Mouse (Mus musculus) heart, embryonic 12.5 days (tissue): ENCODE measurements around the gene Muc1. TPM values are rescaled to one million over a fixed set of nuclear protein-coding genes. Genes with fewer than 3 reads are reported as not detected.

Experiments
- ATAC-seq: fragments of 200-750 bp; cut with Nextera tagmentation; 2 replicates; pipeline ENCODE4 v1.8.0; 2017; ENCODE audit warnings: moderate TSS enrichment, moderate library complexity; ENCODE audit not compliant: insufficient number of reproducible peaks, low FRiP score
- H3K27ac ChIP-seq: fragments of 300-500 bp; sonication (generic); 2 replicates; pipeline ENCODE4 v1.5.1; 2016; ENCODE audit warnings: mild to moderate bottlenecking, moderate library complexity; ENCODE audit not compliant: poor library complexity, severe bottlenecking
- H3K27me3 ChIP-seq: fragments of 300-500 bp; sonication (generic); replicated peaks from 2 replicates; pipeline ENCODE4 v1.6.1; 2016; ENCODE audit warnings: mild to moderate bottlenecking, moderate library complexity
- H3K36me3 ChIP-seq: fragments of 300-500 bp; sonication (generic); 2 replicates; pipeline ENCODE4 v1.6.1; 2016; ENCODE audit warnings: mild to moderate bottlenecking, moderate library complexity
- H3K4me1 ChIP-seq: fragments of 300-500 bp; sonication (generic); replicated peaks from 2 replicates; pipeline ENCODE4 v1.6.1; 2016; ENCODE audit warnings: mild to moderate bottlenecking
- H3K4me2 ChIP-seq: fragments of 300-500 bp; sonication (generic); 2 replicates; pipeline ENCODE4 v1.6.1; 2016; ENCODE audit warnings: mild to moderate bottlenecking, moderate library complexity
- H3K4me3 ChIP-seq: fragments of 300-500 bp; sonication (generic); 2 replicates; pipeline ENCODE4 v1.5.1; 2016; ENCODE audit warnings: mild to moderate bottlenecking
- H3K9ac ChIP-seq: fragments of 300-500 bp; sonication (generic); 2 replicates; pipeline ENCODE4 v1.6.1; 2016; ENCODE audit warnings: mild to moderate bottlenecking, moderate library complexity
- H3K9me3 ChIP-seq: fragments of 300-500 bp; sonication (generic); replicated peaks from 2 replicates; pipeline ENCODE4 v1.6.1; 2016; ENCODE audit warnings: mild to moderate bottlenecking, moderate library complexity
- WGBS: fragments of 180-500 bp; shearing (Covaris S2); methylation state at CpG from one replicate; pipeline ENCODE4 v1.1.7; 2016; 5-methylcytosine and 5-hydroxymethylcytosine counted together
- polyA plus RNA-seq: library from polyadenylated mRNA; unstranded; fragments of >200 nt; fragmentation: Nextera tagmentation; extraction: Ambion mirVana; gene quantifications from 2 replicates; pipeline ENCODE4 v1.2.1, GENCODE M21; 2016

The Muc1 gene
- polyA plus RNA-seq, 1 experiment from 2014 or later = not detected

GRCm38 (mm10) chr3:89236516-89236915, 7.7 kb downstream of the Muc1 start:
- H3K27me3 ChIP-seq = peaks cover 32% of the 10 kb centered on the region
- peaks cover 13% of the 10 kb centered on the region for H3K4me1 ChIP-seq
- no peaks in the 10 kb centered on the region for H3K9me3 ChIP-seq
- H3K4me2 ChIP-seq = no peak overlapping the region
- WGBS = 84% methylated on average over 10 of the region's 10 CpGs
- no peak overlapping the region for H3K27ac ChIP-seq
- no peak overlapping the region for H3K9ac ChIP-seq
- H3K4me3 ChIP-seq = no peak overlapping the region
- no peak for ATAC-seq
- 0 out of 2 replicates have a peak, but pooled peaks cover 3% of the 10 kb centered on the region for H3K36me3 ChIP-seq

GRCm38 (mm10) chr3:89237682-89238081, 8.8 kb downstream of the Muc1 start:
- ATAC-seq = no peak
- H3K36me3 ChIP-seq = 0 out of 2 replicates have a peak, but pooled peaks cover 3% of the 10 kb centered on the region
- WGBS = 88% methylated on average over 21 of the region's 21 CpGs
- H3K4me1 ChIP-seq = peaks cover 13% of the 10 kb centered on the region
- H3K4me2 ChIP-seq = no peak overlapping the region
- no peak overlapping the region for H3K9ac ChIP-seq
- H3K27me3 ChIP-seq = peaks cover 23% of the 10 kb centered on the region
- no peak overlapping the region for H3K4me3 ChIP-seq
- no peaks in the 10 kb centered on the region for H3K9me3 ChIP-seq
- no peak overlapping the region for H3K27ac ChIP-seq

GRCm38 (mm10) chr3:89238494-89238893, 9.6 kb downstream of the Muc1 start:
- Histone ChIP-seq H3K27ac (no peak overlapping the region), H3K4me1 (peaks cover 10% of the 10 kb centered on the region), H3K9me3 (no peaks in the 10 kb centered on the region), H3K9ac (no peak overlapping the region), H3K4me3 (no peak overlapping the region), H3K27me3 (peaks cover 27% of the 10 kb centered on the region), H3K36me3 (0 out of 2 replicates have a peak, but pooled peaks cover 3% of the 10 kb centered on the region), H3K4me2 (no peak overlapping the region)
- 52% methylated on average over 9 of the region's 12 CpGs for WGBS
- no peak for ATAC-seq

GRCm38 (mm10) chr3:89242331-89242895, 13.6 kb downstream of the Muc1 start:
- 0 out of 2 replicates have a peak, but pooled peaks cover 3% of the 10 kb centered on the region for H3K36me3 ChIP-seq
- WGBS = 68% methylated on average over 9 of the region's 9 CpGs
- ATAC-seq = no peak
- H3K4me3 ChIP-seq = no peak overlapping the region
- H3K9ac ChIP-seq = no peak overlapping the region
- H3K4me2 ChIP-seq = no peak overlapping the region
- H3K9me3 ChIP-seq = no peaks in the 10 kb centered on the region
- peaks cover 34% of the 10 kb centered on the region for H3K27me3 ChIP-seq
- H3K27ac ChIP-seq = no peak overlapping the region
- H3K4me1 ChIP-seq = peaks cover 28% of the 10 kb centered on the region

- 0 out of 2 replicates have a peak overlapping the region, but pooled peaks have one; percentile 10 for H3K9ac ChIP-seq
- peaks cover 30% of the 10 kb centered on the region for H3K27me3 ChIP-seq
- WGBS = 11% methylated on average over 14 of the region's 14 CpGs
- H3K27ac ChIP-seq = no peak overlapping the region
- ATAC-seq = no peak
- H3K36me3 ChIP-seq = peaks cover 13% of the 10 kb centered on the region
- 0 out of 2 replicates have a peak overlapping the region, but pooled peaks have one; percentile 4 for H3K4me3 ChIP-seq
- peaks cover 32% of the 10 kb centered on the region for H3K4me1 ChIP-seq
- no peaks in the 10 kb centered on the region for H3K9me3 ChIP-seq
- peak overlapping the region; percentile 81 for H3K4me2 ChIP-seq
Measured at GRCm38 (mm10) chr3:89243609-89244008, 14.8 kb downstream of the Muc1 start.

GRCm38 (mm10) chr3:89244158-89244981, 15.5 kb downstream of the Muc1 start:
- ATAC-seq = 0 out of 2 replicates have a peak, but pooled peaks have one; percentile 12
- no peak overlapping the region for H3K27ac ChIP-seq
- H3K4me3 ChIP-seq = peak overlapping the region; percentile 85
- H3K36me3 ChIP-seq = peaks cover 16% of the 10 kb centered on the region
- WGBS = 12% methylated on average over 25 of the region's 25 CpGs
- peak overlapping the region; percentile 55; the same call in 1 of the 2 replicates for H3K9ac ChIP-seq
- H3K4me2 ChIP-seq = peak overlapping the region; percentile 81
- H3K4me1 ChIP-seq = peaks cover 32% of the 10 kb centered on the region
- no peaks in the 10 kb centered on the region for H3K9me3 ChIP-seq
- H3K27me3 ChIP-seq = peaks cover 30% of the 10 kb centered on the region

- Histone ChIP-seq H3K4me3 (peak overlapping the region; percentile 85), H3K9ac (peak overlapping the region; percentile 55; the same call in 1 of the 2 replicates), H3K27ac (no peak overlapping the region), H3K4me1 (peaks cover 32% of the 10 kb centered on the region), H3K36me3 (peaks cover 21% of the 10 kb centered on the region), H3K9me3 (no peaks in the 10 kb centered on the region), H3K4me2 (peak overlapping the region; percentile 81), H3K27me3 (peaks cover 26% of the 10 kb centered on the region)
- under 1% methylated on average over 25 of the region's 26 CpGs for WGBS
- 0 out of 2 replicates have a peak, but pooled peaks have one; percentile 7 for ATAC-seq
Measured at GRCm38 (mm10) chr3:89244982-89245687, 16.3 kb downstream of the Muc1 start.

GRCm38 (mm10) chr3:89245688-89246171, 16.9 kb downstream of the Muc1 start, which contains the start of gene Krtcap2:
Gene Krtcap2 (plus strand): TSS chr3:89245966.
- Histone ChIP-seq H3K4me1 (peaks cover 34% of the 10 kb centered on the region), H3K4me2 (peak within 1 kb of the TSS; percentile 81), H3K9me3 (no peaks in the 10 kb centered on the region), H3K27ac (peak within 1 kb of the TSS; percentile 77), H3K9ac (peak within 1 kb of the TSS; percentile 90), H3K27me3 (peaks cover 26% of the 10 kb centered on the region), H3K36me3 (peaks cover 21% of the 10 kb centered on the region), H3K4me3 (peak within 1 kb of the TSS; percentile 85)
- WGBS = 3% methylated on average over 20 of the region's 20 CpGs
- ATAC-seq = 0 out of 2 replicates have a peak, but pooled peaks have one; percentile 12

- peak within 1 kb of the TSS; percentile 85 for H3K4me3 ChIP-seq
- peak; percentile 54 for ATAC-seq
- H3K4me1 ChIP-seq = peaks cover 41% of the 10 kb centered on the region
- peak within 1 kb of the TSS; percentile 90 for H3K9ac ChIP-seq
- H3K36me3 ChIP-seq = peaks cover 21% of the 10 kb centered on the region
- H3K9me3 ChIP-seq = no peaks in the 10 kb centered on the region
- peak within 1 kb of the TSS; percentile 81 for H3K4me2 ChIP-seq
- peak within 1 kb of the TSS; percentile 77 for H3K27ac ChIP-seq
- WGBS = under 1% methylated on average over 42 of the region's 42 CpGs
- H3K27me3 ChIP-seq = peaks cover 26% of the 10 kb centered on the region
Measured at GRCm38 (mm10) chr3:89246261-89247100, 17.6 kb downstream of the Muc1 start, which contains the start of gene Trim46. Gene Trim46 (minus strand): TSS chr3:89246309.

- Histone ChIP-seq H3K4me1 (peaks cover 50% of the 10 kb centered on the region), H3K9me3 (no peaks in the 10 kb centered on the region), H3K27me3 (peaks cover 28% of the 10 kb centered on the region), H3K9ac (0 out of 2 replicates have a peak overlapping the region, but pooled peaks have one; percentile 32), H3K4me2 (peak overlapping the region; percentile 81), H3K27ac (no peak overlapping the region), H3K4me3 (peak overlapping the region; percentile 85), H3K36me3 (peaks cover 21% of the 10 kb centered on the region)
- no peak for ATAC-seq
- WGBS = 74% methylated on average over 4 of the region's 4 CpGs
Measured at GRCm38 (mm10) chr3:89247466-89247865, 18.6 kb downstream of the Muc1 start.
